Mouse (Mus musculus) liver, postnatal 0 days (tissue): Measurements from ENCODE around the gene Wnt2b.

Experiments
- CTCF ChIP-seq: sonication (generic); IDR thresholded peaks from 2 replicates; pipeline ENCODE4 v1.5.1; 2016; ENCODE audit warnings: antibody characterized with exemption, low read depth
- EP300 ChIP-seq: IDR thresholded peaks from 2 replicates; pipeline ENCODE4 v1.6.1; 2016; ENCODE audit warnings: antibody characterized with exemption, low read depth, mild to moderate bottlenecking

- TF ChIP-seq CTCF = no peak
- TF ChIP-seq EP300 = no peak
Observed at GRCm38 (mm10) chr3:105001374-105001773, 39.7 kb upstream of the Wnt2b start.
